Comparison of ENCODE assay signal across 14 mouse cellular contexts in the genomic region with DNA sequence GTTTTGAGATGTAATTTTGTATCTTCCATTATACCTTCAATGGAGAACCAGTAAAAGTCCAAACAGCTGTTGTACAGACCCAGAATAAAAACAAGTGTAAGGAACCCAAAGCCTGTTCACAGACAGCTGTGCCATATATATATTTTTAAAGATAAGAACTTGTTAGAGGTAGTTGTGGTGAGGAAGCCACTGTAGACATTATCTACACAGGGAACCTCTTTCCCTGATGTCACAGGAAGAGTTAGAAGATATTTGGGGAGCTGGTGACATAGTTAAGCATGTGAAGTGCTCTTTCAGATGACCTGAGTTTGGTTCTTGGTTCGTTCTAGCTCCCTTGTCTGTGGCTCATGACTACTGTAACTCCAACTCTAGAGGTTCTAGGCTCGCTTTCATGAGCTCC.
"Had no signal": no experiment of that assay in that cellular context is flagged by ENCODE, and none has a peak within 500 bp of the region (broad histone marks: within the 10 kb centered on the region; RNA-seq: fewer than 3 reads in every experiment).

No protein-coding gene starts in this region.

- H3K4me3 ChIP-seq: midbrain, embryonic 10.5 days; midbrain, embryonic 12.5 days; myocyte; neural tube, embryonic 13.5 days; neural tube, embryonic 15.5 days had no signal

- H3K27me3 ChIP-seq: midbrain, embryonic 12.5 days; neural tube, embryonic 13.5 days; neural tube, embryonic 15.5 days had no signal

- H3K9ac ChIP-seq: lung, embryonic 14.5 days; midbrain, embryonic 12.5 days; neural tube, embryonic 13.5 days; neural tube, embryonic 15.5 days had no signal

- H3K36me3 ChIP-seq: midbrain, embryonic 10.5 days; midbrain, embryonic 12.5 days; neural tube, embryonic 13.5 days; neural tube, embryonic 15.5 days had no signal

- H3K27ac ChIP-seq: midbrain, embryonic 10.5 days; midbrain, embryonic 12.5 days; neural tube, embryonic 13.5 days; neural tube, embryonic 15.5 days had no signal

- DNase-seq: lung, adult 18-20 months; lung, embryonic 14.5 days; lung, postnatal 10 days; lung, postnatal 4 days; midbrain, embryonic 14.5 days; right cerebral cortex, postnatal 14 days; thymus, adult 18-20 months; thymus, postnatal 14 days; thymus, postnatal 36 days had no signal

- H3K9me3 ChIP-seq: midbrain, embryonic 10.5 days; midbrain, embryonic 12.5 days; neural tube, embryonic 13.5 days; neural tube, embryonic 15.5 days had no signal
